Mouse (Mus musculus): ENCODE data around the gene Coro7.
"Not testable (repeated sequence)": the region's sequence is repeated elsewhere in the genome, so short reads cannot be mapped to it uniquely, and the experiment has no call there.

Coro7 gene

GRCm38 (mm10) chr16:4679121-4680018 is at the start of gene Coro7:
Gene Coro7, minus strand, starts transcription at chr16:4679777.
- peak; percentile 80 for ATAC-seq (ENCODE audit: low TSS enrichment)

- ATAC-seq (ENCODE audit: low TSS enrichment): no peak
Observed at GRCm38 (mm10) chr16:4727963-4728362, 48.4 kb upstream of the Coro7 start.

DNA sequence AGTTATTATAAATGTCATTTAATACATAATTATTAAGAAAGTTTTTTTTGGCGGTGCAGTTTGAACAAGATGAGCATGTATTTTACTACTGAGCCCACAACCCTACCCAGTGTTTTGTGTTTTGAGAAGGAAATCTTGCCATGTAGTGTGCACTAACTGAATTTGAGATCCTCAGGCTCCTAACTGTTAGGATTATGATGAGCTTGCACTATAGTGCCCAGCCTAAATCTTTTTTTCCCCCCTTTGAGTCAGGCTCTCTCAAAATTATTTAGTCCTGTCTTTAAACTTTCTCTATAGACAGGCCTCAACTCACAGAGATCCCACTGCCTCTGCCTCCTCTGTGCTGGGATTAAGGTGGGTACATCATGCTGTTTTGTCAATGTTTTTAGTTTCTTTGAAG is 47.9 kb upstream of the Coro7 start:
- ATAC-seq (ENCODE audit: low TSS enrichment): no peak

GRCm38 (mm10) chr16:4726528-4727128 is 47.1 kb upstream of the Coro7 start:
- peak; percentile 36 for ATAC-seq (ENCODE audit: low TSS enrichment)

- ATAC-seq (ENCODE audit: low TSS enrichment): peak; percentile 96
Observed at GRCm38 (mm10) chr16:4725780-4726527, 46.4 kb upstream of the Coro7 start, which contains the start of gene Hmox2. Gene Hmox2, plus strand, starts transcription at chr16:4726361.

DNA sequence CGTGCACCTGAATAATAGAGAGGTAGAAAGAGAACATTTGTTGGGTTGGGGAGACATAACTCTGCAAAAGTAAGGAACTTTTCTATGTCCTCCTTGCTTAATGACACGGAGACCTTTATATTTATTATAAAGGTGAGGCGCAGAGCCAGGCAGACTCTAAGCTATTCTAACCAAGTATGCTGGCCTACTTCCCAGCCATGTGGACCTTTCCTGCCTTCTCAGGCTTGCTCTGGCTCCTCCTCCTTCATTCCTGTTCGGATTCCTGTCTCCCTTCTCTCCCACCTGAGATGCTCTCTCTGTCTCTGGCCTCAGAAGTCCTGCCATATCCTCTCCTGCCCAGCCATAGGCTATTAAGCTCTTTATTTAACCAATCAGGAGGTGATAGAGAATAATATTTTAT is 45.7 kb upstream of the Coro7 start:
- no peak for ATAC-seq (ENCODE audit: low TSS enrichment)

- ATAC-seq (ENCODE audit: low TSS enrichment): no peak
Observed at GRCm38 (mm10) chr16:4722915-4723209, 43.3 kb upstream of the Coro7 start.

DNA sequence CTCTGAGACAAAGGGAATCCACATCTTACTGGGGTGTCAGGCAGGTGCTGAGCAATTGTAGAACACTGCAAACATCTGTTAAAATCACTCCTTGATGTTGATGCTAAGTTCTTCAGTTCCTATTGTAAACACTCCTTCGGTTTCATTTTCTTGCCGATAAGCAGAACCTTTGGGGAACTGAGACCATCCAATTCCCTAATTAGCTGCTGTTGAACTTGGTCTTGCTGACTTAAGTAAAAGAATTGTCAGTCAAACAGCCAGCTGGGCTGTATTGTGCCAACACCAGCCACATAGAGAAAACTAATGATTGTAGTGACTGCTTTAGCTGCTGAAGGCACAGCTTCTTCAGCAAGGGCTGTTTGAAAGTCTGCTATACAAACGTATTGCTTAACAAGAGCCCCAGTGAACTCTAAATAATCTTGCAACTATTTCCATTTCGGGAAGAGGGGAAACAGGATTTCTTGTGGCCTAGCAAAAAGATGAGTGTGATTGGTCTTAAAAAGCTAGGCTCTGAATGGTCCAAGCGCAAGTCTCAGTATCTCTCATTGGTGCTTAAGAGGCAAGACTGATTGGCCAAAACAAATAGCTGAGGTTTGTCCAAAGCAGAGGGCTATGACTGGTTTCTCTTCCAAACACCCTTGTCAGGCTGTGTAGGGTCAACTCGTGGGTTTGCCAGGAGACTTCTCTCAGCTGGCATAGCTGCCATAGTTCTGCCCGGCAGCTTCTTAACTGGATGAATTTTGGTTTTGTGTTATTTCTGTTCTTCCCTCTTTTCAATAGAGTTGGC is 42.7 kb upstream of the Coro7 start:
- ATAC-seq (ENCODE audit: low TSS enrichment): no peak

DNA sequence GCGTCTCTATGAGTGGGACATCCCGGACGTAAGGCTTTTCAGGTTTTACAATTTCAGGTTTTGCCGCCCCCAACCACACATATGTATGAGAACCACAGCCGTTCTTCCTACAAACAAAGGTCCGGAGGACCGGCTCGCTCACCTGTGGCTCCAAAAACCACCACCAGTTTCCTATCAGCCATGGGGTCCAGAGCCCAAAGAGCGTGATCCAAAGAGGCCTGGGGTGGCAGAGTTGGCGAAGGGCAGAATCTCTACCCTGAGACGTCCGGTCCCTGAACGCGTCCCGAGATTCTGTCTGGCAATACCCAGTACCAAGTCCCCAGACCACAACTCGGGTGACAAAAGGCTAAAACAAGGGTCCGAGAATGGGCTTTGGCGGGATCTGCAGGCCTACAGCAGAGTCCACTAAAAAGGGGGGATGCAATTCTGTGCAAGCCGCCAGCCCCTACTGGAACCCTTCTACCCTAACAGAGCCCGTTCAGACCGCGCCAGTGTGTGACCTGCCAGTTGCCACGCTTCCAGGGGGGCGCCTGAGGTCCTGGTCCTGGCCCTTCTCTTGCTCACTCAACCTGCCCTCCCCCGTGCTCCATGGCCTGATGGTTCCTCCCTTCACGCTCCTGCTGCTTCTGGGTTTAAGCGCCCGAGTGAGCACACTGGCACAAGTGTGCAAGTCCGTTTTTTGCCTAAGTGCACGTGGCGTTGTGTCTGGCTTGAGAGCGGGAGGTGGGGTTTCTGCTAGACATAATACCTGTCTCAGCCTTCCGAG is 39.4 kb upstream of the Coro7 start, which contains the start of gene Nmral1:
TSS of gene Nmral1 (minus strand) at position 604 of the 766 bp plus-strand sequence.
- ATAC-seq (ENCODE audit: low TSS enrichment): peak; percentile 92

GRCm38 (mm10) chr16:4717866-4718265 is 38.3 kb upstream of the Coro7 start:
- ATAC-seq (ENCODE audit: low TSS enrichment): no peak

DNA sequence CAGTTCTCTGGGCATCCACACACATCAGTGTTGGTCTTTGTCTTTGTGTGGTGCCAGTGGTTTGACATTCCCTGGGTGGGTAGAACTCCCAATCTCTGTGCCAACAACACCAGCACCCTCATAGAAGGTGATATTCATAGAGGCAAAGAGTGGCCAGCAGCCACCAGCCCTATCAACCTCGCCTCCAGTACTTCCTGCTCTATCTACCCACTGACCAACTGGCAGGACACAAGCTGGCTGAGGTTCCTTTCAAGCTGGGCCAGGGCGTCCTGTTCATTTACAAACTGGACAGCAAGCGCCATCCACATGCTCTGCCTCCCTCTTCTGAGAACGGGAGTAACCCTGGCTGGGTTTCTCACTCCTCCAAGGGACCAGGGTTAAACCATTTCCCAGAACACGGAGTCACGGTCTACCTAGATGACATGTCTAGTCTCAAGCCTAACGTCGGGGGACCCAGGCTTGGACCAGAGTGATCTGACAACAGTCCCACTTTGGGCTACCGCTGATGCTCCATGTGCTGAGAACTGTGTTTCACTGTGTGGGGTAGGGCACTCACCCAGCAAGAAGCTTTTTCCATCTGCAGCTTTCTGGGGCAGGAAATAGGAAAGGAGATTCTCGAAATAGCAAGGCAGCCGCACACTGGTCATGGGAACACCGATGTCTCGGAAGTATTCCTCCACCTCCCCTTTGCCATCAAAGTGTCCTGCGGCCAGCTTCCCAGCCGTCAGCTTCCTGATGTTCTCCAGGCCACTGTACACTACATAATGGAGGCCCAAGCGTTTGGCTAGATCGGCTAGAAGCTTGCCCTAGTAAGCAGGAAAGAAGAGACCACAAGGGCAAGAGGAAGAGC is 34.5 kb upstream of the Coro7 start:
- ATAC-seq (ENCODE audit: low TSS enrichment): peak; percentile 29; the same call in 1 of the 2 replicates

GRCm38 (mm10) chr16:4711173-4711572 is 31.6 kb upstream of the Coro7 start:
- peak; percentile 48; the same call in 1 of the 2 replicates for ATAC-seq (ENCODE audit: low TSS enrichment)

DNA sequence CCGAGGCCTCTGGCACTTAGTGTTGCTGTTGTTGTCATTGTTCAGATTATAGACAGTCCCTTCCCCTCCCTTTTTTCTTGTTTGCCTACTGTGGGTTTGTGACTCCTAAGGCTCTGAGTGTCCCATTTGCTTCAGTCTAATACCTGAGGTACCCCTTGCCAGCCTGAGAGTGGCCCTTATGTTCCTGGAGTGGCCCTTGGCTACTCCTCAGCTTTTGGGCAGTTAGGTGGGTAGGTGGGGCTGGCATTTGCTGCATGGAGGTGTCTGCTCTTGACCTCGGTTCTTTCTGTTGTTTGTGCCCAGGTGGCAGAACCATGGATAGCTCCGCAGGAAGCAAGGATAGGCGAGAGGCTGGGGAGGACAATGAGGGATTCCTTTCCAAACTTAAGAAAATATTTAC is 26.0 kb upstream of the Coro7 start:
- ATAC-seq (ENCODE audit: low TSS enrichment): no peak

DNA sequence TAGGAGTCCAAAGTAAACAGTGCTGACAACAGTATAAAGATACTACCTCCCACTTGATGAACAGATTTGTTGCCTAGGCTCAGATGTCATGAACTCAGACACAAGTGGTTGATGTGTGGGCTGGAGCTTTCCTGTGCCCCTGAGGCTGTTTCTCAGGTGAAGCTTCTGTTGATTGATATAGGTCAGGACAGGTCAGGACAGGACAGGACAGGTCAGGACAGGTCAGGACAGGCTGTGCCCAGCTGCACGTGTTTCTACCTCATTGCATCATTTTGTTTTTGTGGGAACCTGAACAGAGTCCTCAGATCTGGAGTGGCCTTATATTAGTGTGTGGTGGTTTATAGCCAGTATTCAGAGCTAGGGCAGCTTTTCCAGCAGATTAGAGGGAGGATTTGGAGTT is 23.1 kb upstream of the Coro7 start:
- no peak for ATAC-seq (ENCODE audit: low TSS enrichment)

GRCm38 (mm10) chr16:4701211-4701610 is 21.6 kb upstream of the Coro7 start:
- no peak for ATAC-seq (ENCODE audit: low TSS enrichment)

- not testable (repeated sequence) for ATAC-seq (ENCODE audit: low TSS enrichment)
Observed at GRCm38 (mm10) chr16:4689371-4689770, 9.8 kb upstream of the Coro7 start.

DNA sequence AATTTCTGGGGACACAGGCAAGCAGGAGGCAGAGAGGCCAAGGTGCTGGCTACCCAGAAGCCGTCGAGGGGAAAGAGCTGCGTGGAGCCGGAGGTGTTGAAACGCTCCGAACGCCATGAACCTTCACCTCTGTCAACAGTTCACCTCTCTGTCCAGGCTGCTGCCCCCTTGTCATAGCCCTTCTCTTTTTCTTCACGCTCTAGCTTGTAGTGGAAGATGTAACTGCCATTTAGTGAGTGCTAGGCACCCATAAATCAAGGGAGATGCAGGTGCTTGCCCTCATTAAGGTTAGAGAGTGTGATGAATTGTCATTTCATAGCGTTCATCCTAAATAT is 4.8 kb upstream of the Coro7 start:
- no peak for ATAC-seq (ENCODE audit: low TSS enrichment)

DNA sequence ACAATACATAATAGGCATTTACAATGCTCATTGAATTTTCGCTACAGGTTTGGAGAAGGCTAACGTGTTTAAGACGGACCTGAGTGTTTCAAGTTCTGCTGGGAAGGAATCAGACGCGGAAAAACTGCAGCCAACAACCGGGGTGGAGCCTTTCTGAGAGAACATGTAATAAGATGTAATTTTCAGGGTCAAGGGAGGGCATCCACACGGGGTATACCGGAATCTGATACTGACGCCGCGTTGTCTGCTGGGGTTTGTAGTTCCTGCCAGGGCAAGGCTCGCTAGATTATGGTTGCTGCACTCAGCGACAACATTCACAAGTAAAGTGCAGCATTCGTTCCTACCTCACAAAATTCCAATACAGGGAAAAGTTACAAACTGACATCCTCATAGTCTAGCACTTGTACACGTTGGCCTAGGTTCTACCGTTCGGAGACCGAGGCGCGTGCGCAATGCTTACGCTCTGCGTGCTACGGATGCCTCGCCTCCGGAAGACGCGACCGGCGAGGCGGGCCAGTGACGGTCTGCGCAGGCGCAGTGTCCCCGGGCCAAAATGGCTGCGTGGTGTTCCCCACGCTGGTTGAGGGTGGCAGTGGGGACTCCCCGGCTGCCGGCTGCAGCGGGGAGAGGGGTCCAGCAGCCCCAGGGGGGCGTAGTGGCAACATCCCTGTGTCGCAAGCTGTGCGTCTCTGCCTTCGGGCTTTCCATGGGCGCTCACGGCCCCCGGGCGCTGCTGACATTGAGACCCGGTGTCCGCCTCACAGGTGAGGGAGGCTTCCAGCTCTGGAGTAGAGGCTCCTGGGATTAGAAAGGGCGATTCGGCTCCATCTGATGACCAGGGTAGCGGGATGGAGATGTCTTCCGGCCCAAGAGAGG is 4.2 kb upstream of the Coro7 start:
- ATAC-seq (ENCODE audit: low TSS enrichment): peak; percentile 87

- no peak for ATAC-seq (ENCODE audit: low TSS enrichment)
Observed at GRCm38 (mm10) chr16:4683193-4683580, 3.6 kb upstream of the Coro7 start.

Data from frontal cortex, adult (tissue).